Mouse (Mus musculus) testis, postnatal 10 days (tissue): Measurements from ENCODE around the gene Sez6l.

Experiments
- DNase-seq: peaks from one replicate; pipeline ENCODE4 v3.0.0; 2021; ENCODE audit warnings: low spot score

Gene Sez6l

GRCm38 (mm10) chr5:112533312-112534075 is 43.5 kb downstream of the Sez6l start:
- no peak for DNase-seq

- DNase-seq, result no peak
Measured at GRCm38 (mm10) chr5:112532894-112533293, 44.1 kb downstream of the Sez6l start.

GRCm38 (mm10) chr5:112532210-112532609 is 44.8 kb downstream of the Sez6l start:
- peak; percentile 61 for DNase-seq

- DNase-seq, result no peak
Measured at GRCm38 (mm10) chr5:112531111-112531510, 45.9 kb downstream of the Sez6l start.

GRCm38 (mm10) chr5:112526936-112527335 is 50.0 kb downstream of the Sez6l start:
- no peak for DNase-seq

- no peak for DNase-seq
Measured at GRCm38 (mm10) chr5:112526435-112526834, 50.5 kb downstream of the Sez6l start.

GRCm38 (mm10) chr5:112525980-112526379 is 51.0 kb downstream of the Sez6l start:
- no peak for DNase-seq

- DNase-seq, result no peak
Measured at GRCm38 (mm10) chr5:112525271-112525670, 51.7 kb downstream of the Sez6l start.

- DNase-seq, result no peak
Measured at GRCm38 (mm10) chr5:112523796-112524195, 53.2 kb downstream of the Sez6l start.

- no peak for DNase-seq
Measured at GRCm38 (mm10) chr5:112523331-112523730, 53.7 kb downstream of the Sez6l start.

GRCm38 (mm10) chr5:112521703-112522527 is 55.1 kb downstream of the Sez6l start:
- DNase-seq, result no peak

- no peak for DNase-seq
Measured at GRCm38 (mm10) chr5:112520826-112521702, 55.9 kb downstream of the Sez6l start.

GRCm38 (mm10) chr5:112518773-112519172 is 58.2 kb downstream of the Sez6l start:
- DNase-seq, result no peak

GRCm38 (mm10) chr5:112517454-112517853 is 59.5 kb downstream of the Sez6l start:
- no peak for DNase-seq

GRCm38 (mm10) chr5:112516527-112516926 is 60.5 kb downstream of the Sez6l start:
- DNase-seq, result no peak

GRCm38 (mm10) chr5:112510351-112510750 is 66.6 kb downstream of the Sez6l start:
- no peak for DNase-seq

- no peak for DNase-seq
Measured at GRCm38 (mm10) chr5:112509916-112510315, 67.1 kb downstream of the Sez6l start.

- DNase-seq, result no peak
Measured at GRCm38 (mm10) chr5:112505595-112505994, 71.4 kb downstream of the Sez6l start.

- DNase-seq, result no peak
Measured at GRCm38 (mm10) chr5:112501384-112501783, 75.6 kb downstream of the Sez6l start.

GRCm38 (mm10) chr5:112499918-112500682 is 76.9 kb downstream of the Sez6l start:
- DNase-seq, result no peak
